Mouse (Mus musculus) myocyte (in vitro differentiated cells): ENCODE measurements at regions not wholly inside any gene's neighbourhood (a gene's known extent, or its start where the extent isn't known, plus 50 kb on each side); places are given as distances from the start of the nearest gene placed in this dataset.

Experiments used
- H3K27me3 ChIP-seq: one replicate; pipeline ENCODE4 v1.6.1; 2011; ENCODE audit not compliant: control insufficient read depth, insufficient read depth, insufficient read length
- H3K36me3 ChIP-seq: one replicate; pipeline ENCODE4 v1.6.1; 2011; ENCODE audit not compliant: control insufficient read depth, insufficient read depth
- H3K4me2 ChIP-seq: one replicate; pipeline ENCODE4 v1.6.1; 2011; ENCODE audit warnings: low read depth, control low read depth
- H3K4me3 ChIP-seq: one replicate; pipeline ENCODE4 v1.5.1; 2011; ENCODE audit warnings: mild to moderate bottlenecking, control low read depth, moderate library complexity
- H3K79me2 ChIP-seq: one replicate; pipeline ENCODE4 v1.6.1; 2011; ENCODE audit not compliant: control insufficient read depth, insufficient read depth
- H3ac ChIP-seq: one replicate; pipeline ENCODE4 v1.6.1; 2011; ENCODE audit not compliant: control insufficient read depth, insufficient read length
- CEBPB ChIP-seq: IDR thresholded peaks from 2 replicates; pipeline ENCODE4 v1.6.1; 2011; ENCODE audit warnings: mild to moderate bottlenecking, moderate library complexity; ENCODE audit not compliant: poor library complexity, insufficient read depth, severe bottlenecking
- E2F4 ChIP-seq: IDR thresholded peaks from one replicate; pipeline ENCODE4 v1.6.1; 2011; ENCODE audit warnings: mild to moderate bottlenecking, control low read depth, moderate library complexity; ENCODE audit not compliant: insufficient read depth
- MAX ChIP-seq: IDR thresholded peaks from one replicate; pipeline ENCODE4 v1.6.1; 2011; ENCODE audit warnings: low read depth, mild to moderate bottlenecking, control low read depth
- MYOD1 ChIP-seq, 3 experiments: IDR thresholded peaks; one replicate each; pipeline ENCODE4 v1.6.1; 2011; ENCODE audit warnings: control low read depth in 2 of 3, low read depth in 2 of 3, mild to moderate bottlenecking in 2 of 3, moderate library complexity in 1 of 3; ENCODE audit not compliant: insufficient read length in 2 of 3, control insufficient read depth in 1 of 3
- MYOG ChIP-seq, 3 experiments: IDR thresholded peaks; one replicate each; pipeline ENCODE4 v1.6.1; 2011; ENCODE audit warnings: control low read depth in 2 of 3, low read depth in 2 of 3, mild to moderate bottlenecking in 2 of 3; ENCODE audit not compliant: insufficient read length in 2 of 3, control insufficient read depth in 1 of 3, insufficient read depth in 1 of 3
- POLR2A ChIP-seq: IDR thresholded peaks from one replicate; pipeline ENCODE4 v1.6.1; 2011; ENCODE audit warnings: low read depth, mild to moderate bottlenecking, control low read depth, moderate library complexity; ENCODE audit not compliant: insufficient read length
- POLR2AphosphoS2 ChIP-seq: IDR thresholded peaks from one replicate; pipeline ENCODE4 v1.6.1; 2011; ENCODE audit warnings: low read depth, control low read depth; ENCODE audit not compliant: insufficient read length
- REST ChIP-seq: IDR thresholded peaks from one replicate; pipeline ENCODE4 v1.6.1; 2011; ENCODE audit warnings: mild to moderate bottlenecking, control low read depth, moderate library complexity; ENCODE audit not compliant: insufficient read depth, insufficient read length
- SRF ChIP-seq: IDR thresholded peaks from one replicate; pipeline ENCODE4 v1.6.1; 2011; ENCODE audit warnings: low read depth; ENCODE audit not compliant: control insufficient read depth, insufficient read length
- TCF12 ChIP-seq: IDR thresholded peaks from one replicate; pipeline ENCODE4 v1.6.1; 2011; ENCODE audit warnings: mild to moderate bottlenecking, control low read depth; ENCODE audit not compliant: poor library complexity, insufficient read depth, severe bottlenecking
- TCF3 ChIP-seq: IDR thresholded peaks from one replicate; pipeline ENCODE4 v1.6.1; 2011; ENCODE audit warnings: low read depth, control low read depth; ENCODE audit not compliant: insufficient read length
- USF1 ChIP-seq: IDR thresholded peaks from one replicate; pipeline ENCODE4 v1.6.1; 2011; ENCODE audit warnings: low read depth, mild to moderate bottlenecking, control low read depth, moderate library complexity

DNA sequence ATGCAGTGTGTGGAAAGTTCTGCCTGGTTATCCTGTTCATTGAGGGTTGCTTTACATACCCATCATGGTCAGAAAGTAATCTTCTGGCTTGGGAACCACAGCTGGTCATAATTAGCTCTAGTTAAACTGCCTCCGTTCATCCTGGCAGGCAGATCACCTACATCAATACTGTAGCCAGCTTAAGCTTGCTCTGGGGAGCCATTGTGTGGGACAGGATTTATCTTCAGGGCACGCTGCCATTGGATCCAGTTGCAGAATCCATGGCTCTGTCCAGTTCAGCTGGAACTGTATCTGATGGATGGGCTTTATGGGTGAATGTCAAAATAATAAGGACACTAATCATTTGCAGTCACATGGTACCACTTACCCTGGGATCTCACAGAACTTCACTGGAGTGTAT lies 326.4 kb downstream of the Ppargc1a start:
- H3K27me3 ChIP-seq = no peaks in the 10 kb centered on the region
- no peaks in the 10 kb centered on the region for H3K36me3 ChIP-seq
- H3K4me3 ChIP-seq = no peak overlapping the region
- no peak for TF ChIP-seq MYOG (IDR thresholded peaks at IDR 0.05; ENCODE audit: control insufficient read depth in 1 of 3, insufficient read depth in 1 of 3, insufficient read length in 2 of 3, low read depth in 2 of 3)
- TF ChIP-seq USF1 = no peak
- no peak for TF ChIP-seq TCF12
- TF ChIP-seq MYOD1 (IDR thresholded peaks at IDR 0.05; ENCODE audit: control insufficient read depth in 1 of 3, insufficient read length in 2 of 3, low read depth in 2 of 3) = no peak
- no peak for TF ChIP-seq E2F4
- no peak for TF ChIP-seq TCF3
- TF ChIP-seq POLR2A = no peak
- TF ChIP-seq SRF = no peak
- H3K4me2 ChIP-seq = no peak overlapping the region
- no peaks in the 10 kb centered on the region for H3K79me2 ChIP-seq
- no peak overlapping the region for H3ac ChIP-seq

DNA sequence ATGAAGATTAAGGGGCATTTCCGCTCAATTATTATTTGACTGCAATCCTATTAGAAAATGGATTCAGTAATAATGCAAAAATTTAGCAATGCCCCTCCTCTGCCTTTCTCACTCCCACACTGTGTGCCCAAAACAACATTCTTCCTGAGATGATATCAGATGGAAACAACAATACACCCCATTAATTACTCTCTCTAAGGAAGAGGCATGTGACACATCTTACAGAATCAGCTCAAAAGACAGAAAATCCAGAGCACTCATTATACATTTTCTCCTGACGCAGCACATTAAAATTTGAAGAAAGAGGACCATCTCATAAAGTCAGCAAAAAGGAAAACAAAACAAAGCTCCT lies 333.5 kb downstream of the Ppargc1a start:
- H3ac ChIP-seq = no peak overlapping the region
- TF ChIP-seq TCF12 = no peak
- TF ChIP-seq POLR2AphosphoS2 = no peak
- no peak for TF ChIP-seq CEBPB
- no peak for TF ChIP-seq E2F4
- no peak for TF ChIP-seq MYOG (IDR thresholded peaks at IDR 0.05; ENCODE audit: control insufficient read depth in 1 of 3, insufficient read depth in 1 of 3, insufficient read length in 2 of 3, low read depth in 2 of 3)
- TF ChIP-seq REST = no peak
- no peak for TF ChIP-seq USF1
- TF ChIP-seq SRF = no peak
- no peak for TF ChIP-seq MAX
- no peak for TF ChIP-seq POLR2A
- TF ChIP-seq TCF3 = no peak
- no peak for TF ChIP-seq MYOD1 (IDR thresholded peaks at IDR 0.05; ENCODE audit: control insufficient read depth in 1 of 3, insufficient read length in 2 of 3, low read depth in 2 of 3)
- H3K79me2 ChIP-seq = no peaks in the 10 kb centered on the region
- no peaks in the 10 kb centered on the region for H3K27me3 ChIP-seq
- no peaks in the 10 kb centered on the region for H3K36me3 ChIP-seq
- no peak overlapping the region for H3K4me2 ChIP-seq
- H3K4me3 ChIP-seq = no peak overlapping the region

GRCm38 (mm10) chr5:51233271-51234003 lies 334.1 kb downstream of the Ppargc1a start:
- no peak overlapping the region for H3K4me3 ChIP-seq
- H3ac ChIP-seq = no peak overlapping the region
- no peaks in the 10 kb centered on the region for H3K27me3 ChIP-seq
- no peak for TF ChIP-seq MYOG (IDR thresholded peaks at IDR 0.05; ENCODE audit: control insufficient read depth in 1 of 3, insufficient read depth in 1 of 3, insufficient read length in 2 of 3, low read depth in 2 of 3)
- no peak overlapping the region for H3K4me2 ChIP-seq
- no peaks in the 10 kb centered on the region for H3K79me2 ChIP-seq
- no peaks in the 10 kb centered on the region for H3K36me3 ChIP-seq

DNA sequence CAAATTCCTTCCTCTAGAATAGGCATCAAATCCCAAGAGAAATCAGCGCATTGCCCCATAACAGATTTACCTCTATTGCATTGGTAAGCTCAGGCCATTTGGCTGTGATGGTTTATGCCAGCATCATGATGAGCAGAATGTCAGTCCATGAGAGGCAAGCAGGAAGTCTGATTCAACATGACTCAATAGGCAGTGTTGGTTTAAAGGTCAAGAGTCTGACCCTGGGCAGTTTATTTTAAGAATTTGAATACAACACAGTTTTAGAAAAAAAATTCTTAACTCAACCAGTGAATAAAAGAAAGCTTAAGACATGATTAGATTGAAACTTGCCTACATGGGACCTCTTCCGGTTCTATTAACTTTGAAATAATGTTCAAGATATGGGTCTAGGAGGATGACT lies 337.7 kb downstream of the Ppargc1a start:
- peak overlapping the region; percentile 23 for H3K4me2 ChIP-seq
- no peak overlapping the region for H3ac ChIP-seq
- TF ChIP-seq CEBPB (no peak), MAX (no peak), POLR2A (no peak), POLR2AphosphoS2 (no peak), SRF (no peak), TCF12 (no peak), MYOG (IDR thresholded peaks at IDR 0.05; ENCODE audit: control insufficient read depth in 1 of 3, insufficient read depth in 1 of 3, insufficient read length in 2 of 3, low read depth in 2 of 3) (no peak), E2F4 (no peak), REST (no peak), MYOD1 (IDR thresholded peaks at IDR 0.05; ENCODE audit: control insufficient read depth in 1 of 3, insufficient read length in 2 of 3, low read depth in 2 of 3) (no peak), TCF3 (no peak), USF1 (no peak)
- no peaks in the 10 kb centered on the region for H3K79me2 ChIP-seq
- no peak overlapping the region for H3K4me3 ChIP-seq
- H3K36me3 ChIP-seq = no peaks in the 10 kb centered on the region
- H3K27me3 ChIP-seq = no peaks in the 10 kb centered on the region

GRCm38 (mm10) chr5:51227996-51228395 lies 339.5 kb downstream of the Ppargc1a start:
- Histone ChIP-seq H3K79me2 (no peaks in the 10 kb centered on the region), H3ac (no peak overlapping the region), H3K4me3 (no peak overlapping the region), H3K4me2 (no peak overlapping the region), H3K27me3 (no peaks in the 10 kb centered on the region), H3K36me3 (no peaks in the 10 kb centered on the region)
- TF ChIP-seq SRF (no peak), MYOD1 (IDR thresholded peaks at IDR 0.05; ENCODE audit: control insufficient read depth in 1 of 3, insufficient read length in 2 of 3, low read depth in 2 of 3) (no peak), TCF3 (no peak), MAX (no peak), MYOG (IDR thresholded peaks at IDR 0.05; ENCODE audit: control insufficient read depth in 1 of 3, insufficient read depth in 1 of 3, insufficient read length in 2 of 3, low read depth in 2 of 3) (no peak), POLR2AphosphoS2 (no peak)
